Mouse (Mus musculus) MN1 (cell line): ENCODE measurements around the gene Id1.

Experiments
- DNase-seq: peaks from one replicate; pipeline ENCODE4 v3.0.0-alpha.2; 2016; ENCODE audit warnings: low spot score

The Id1 gene

GRCm38 (mm10) chr2:152736090-152736601 is at the start of gene Id1:
Gene Id1 (plus strand): TSS chr2:152736251.
- DNase-seq, result peak; percentile 92

DNA sequence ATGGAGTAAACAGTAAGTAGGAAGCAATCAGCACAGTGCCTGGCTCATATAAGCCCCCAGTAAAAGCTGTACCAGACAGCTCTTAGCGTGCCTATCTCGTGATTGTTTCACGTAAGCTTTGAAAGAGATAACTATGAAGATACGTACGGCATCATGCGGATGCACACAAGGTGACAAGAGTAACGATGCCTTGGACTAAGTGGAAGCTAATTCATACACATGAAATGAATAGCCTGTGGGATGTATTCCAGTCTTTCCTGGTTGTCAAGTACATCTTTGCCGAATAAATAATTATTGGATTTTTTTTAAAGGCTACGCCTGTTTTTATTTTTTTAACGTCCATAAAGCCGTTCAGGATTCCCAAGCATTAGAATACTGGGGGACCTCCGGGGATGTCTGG is 49.7 kb upstream of the Id1 start:
- DNase-seq, result no peak

- peak; percentile 98 for DNase-seq
Measured at GRCm38 (mm10) chr2:152686806-152687267, 49.2 kb upstream of the Id1 start, which contains the start of gene Mcts2. Gene Mcts2 (plus strand): TSS chr2:152687035.

GRCm38 (mm10) chr2:152691564-152692217 is 44.4 kb upstream of the Id1 start:
- peak; percentile 73 for DNase-seq

DNA sequence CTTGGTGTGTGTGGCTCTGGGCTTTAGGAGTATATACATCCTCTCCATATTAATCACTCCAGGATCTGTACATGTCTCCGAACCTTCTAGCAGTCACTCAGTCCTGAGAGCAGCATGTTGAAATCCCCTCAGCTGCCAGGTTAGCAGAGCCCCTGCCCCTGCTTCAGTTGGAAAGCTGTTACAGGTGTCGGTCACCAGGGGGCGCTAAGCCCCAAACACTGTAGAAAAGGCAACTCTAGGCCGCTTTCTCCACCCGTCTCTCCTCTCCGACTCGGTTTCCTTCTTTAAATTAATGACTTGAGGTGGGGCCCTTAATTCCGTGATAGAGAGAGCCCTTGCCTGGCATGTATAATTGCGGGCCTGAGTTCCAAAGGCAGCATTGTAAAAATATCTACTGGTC is 42.8 kb upstream of the Id1 start:
- peak; percentile 82 for DNase-seq

DNA sequence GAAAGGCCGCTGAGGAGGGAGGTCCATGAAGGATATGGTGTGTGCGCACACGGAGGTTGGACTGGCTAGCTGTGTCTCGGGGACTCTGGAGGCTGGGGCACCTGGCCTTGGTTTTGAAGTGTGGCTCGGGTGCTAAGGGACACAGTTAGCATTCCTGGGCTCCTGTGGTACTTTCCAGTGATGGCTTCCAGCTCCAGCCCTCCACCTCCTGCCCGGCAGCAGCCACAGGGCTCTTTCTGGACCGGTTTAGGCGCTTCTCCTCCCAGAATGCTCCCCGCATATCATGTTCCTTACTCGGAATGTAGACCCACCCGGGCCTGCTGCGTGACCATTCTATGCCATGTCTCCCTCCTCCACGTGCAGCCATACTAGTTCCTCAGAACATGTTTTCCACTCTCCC is 42.3 kb upstream of the Id1 start:
- no peak for DNase-seq

DNA sequence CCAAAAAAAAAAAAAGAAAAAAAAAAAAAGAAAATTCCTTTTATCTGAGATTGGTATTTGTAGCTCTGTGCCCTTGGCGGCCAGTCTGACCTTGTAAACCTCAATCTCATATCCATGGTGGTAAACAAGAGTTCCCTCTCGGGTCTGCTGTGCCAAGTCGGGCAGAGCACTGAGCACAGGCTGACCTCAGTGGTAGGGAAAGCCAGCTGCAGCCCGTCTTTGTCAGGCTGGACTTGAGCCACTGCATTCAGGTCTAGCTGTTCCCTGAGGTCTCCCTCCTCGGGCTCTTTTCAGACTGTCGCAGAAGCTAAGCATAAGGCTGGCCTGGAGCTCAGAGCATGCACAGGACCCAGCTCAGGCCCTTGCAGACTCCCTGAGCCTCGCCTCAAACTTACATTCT is 41.3 kb upstream of the Id1 start:
- no peak for DNase-seq

DNA sequence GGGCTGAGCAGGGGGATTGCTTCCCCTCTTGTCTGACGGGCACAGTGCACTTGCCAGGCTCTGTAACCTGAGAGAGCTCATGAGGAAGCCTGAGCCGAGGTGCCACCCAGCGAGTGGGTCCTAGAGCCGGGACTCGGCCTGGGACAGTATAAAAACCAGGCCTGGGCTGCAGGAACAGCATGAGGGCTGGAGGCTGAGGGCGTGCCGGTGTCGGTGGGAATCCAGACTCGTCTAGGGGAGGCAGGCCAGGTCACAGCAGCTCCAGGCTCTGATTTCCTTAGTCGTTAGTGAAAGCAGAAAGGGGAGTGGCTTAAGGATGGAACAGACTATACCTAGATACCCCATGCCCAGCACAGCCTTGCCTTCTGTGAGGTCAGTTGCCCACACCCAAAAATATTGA is 40.0 kb upstream of the Id1 start:
- peak; percentile 80 for DNase-seq

DNA sequence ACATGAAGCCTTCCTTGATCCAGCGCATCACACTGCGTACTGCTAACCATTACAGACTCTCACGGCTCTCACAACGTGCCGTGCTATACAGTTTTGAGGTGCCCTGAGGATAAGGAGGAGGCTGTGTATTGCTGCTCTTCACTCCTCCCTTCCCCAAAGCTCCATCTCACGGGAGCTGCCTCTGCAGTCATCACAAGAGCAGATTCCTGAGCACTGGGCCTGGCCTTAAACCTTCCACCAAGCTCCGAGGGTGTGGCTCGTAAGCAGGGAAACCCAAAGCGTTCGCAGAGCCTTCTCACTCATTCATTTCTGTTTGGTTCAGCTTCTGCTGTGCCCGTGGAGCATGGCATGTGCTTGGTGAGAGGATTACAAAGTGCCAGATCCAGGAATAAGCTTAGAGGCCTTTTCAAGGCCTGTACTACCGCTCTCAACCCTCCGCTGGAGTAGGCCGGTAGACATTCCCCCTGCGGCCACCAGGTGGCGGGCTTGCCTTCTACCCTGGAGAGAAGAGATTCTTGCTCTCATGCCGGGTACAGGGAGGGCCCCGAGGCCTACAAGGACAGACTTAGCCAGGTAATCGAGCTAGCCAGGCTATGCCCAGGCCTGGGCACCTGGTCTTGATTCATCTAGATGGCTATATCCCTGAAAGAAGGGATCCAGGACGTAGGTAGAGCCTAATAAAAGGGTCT is 39.4 kb upstream of the Id1 start:
- peak; percentile 95 for DNase-seq

DNA sequence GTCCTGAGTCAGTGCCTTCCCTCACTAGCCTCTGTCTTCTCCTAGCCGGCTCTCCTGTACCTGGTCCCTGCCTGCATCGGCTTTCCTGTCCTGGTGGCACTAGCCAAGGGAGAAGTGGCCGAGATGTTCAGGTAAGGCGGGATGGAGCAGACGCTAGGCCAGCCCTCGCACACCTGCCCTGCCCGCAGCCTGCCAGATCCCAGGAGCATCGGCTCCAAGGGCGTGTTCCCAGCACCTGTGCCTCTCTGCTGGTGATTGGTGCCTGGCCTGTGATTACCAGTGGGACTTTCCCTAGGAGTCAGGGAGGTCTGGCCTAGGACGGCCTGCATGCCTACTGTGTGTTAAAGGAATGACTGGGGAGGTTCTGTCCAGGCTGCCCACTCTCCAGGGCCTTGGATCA is 35.9 kb upstream of the Id1 start:
- no peak for DNase-seq

DNA sequence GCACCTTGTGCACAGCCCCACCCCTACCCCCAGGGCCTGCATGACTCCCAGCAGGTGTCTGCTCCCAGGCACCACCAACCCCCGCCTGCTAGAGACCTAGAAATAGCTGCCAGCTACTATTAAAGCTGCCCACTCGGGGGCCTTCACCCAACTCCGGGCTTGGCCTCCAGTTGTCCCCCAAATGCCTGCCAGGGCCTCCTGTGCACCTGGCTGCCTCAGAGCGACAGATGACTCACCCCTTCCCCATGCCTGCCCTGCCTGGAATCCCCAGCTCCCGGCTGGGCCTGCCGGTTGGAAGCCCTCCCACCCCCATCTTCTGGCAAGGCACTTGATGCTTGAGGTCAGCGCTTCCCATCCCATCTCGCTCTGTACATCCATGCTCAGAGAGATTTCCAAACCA is 35.3 kb upstream of the Id1 start:
- peak; percentile 32 for DNase-seq

- no peak for DNase-seq
Measured at GRCm38 (mm10) chr2:152703596-152704255, 32.3 kb upstream of the Id1 start.

- DNase-seq, result no peak
Measured at GRCm38 (mm10) chr2:152704256-152704605, 31.8 kb upstream of the Id1 start.

DNA sequence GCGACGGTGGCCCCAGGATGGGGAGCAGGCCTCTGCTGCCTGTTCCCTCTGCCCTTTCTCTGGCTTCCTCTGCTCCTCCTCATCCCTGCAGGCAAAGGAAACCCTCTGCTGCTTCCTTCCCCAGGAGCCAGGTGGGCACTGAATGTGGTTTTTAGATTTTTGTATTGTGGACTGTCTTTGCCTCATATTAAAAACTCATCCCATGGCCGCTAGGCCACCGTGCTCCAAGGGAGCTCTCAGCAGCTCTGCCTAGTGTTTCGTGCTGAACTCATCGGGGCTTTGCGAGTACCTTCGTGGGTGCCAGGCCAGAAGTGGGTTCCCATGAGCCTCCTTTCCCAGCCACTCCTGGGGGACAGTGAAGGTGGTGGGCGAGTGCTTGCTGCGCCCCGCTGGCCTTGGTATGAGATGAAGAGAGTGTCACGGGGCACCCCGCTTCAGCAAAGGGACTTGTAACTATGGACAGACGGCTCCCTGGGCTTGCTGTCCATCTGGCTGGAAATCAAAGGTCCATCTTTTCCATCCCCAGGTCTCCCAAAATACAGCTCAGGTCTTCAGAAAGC is 31.2 kb upstream of the Id1 start:
- no peak for DNase-seq

DNA sequence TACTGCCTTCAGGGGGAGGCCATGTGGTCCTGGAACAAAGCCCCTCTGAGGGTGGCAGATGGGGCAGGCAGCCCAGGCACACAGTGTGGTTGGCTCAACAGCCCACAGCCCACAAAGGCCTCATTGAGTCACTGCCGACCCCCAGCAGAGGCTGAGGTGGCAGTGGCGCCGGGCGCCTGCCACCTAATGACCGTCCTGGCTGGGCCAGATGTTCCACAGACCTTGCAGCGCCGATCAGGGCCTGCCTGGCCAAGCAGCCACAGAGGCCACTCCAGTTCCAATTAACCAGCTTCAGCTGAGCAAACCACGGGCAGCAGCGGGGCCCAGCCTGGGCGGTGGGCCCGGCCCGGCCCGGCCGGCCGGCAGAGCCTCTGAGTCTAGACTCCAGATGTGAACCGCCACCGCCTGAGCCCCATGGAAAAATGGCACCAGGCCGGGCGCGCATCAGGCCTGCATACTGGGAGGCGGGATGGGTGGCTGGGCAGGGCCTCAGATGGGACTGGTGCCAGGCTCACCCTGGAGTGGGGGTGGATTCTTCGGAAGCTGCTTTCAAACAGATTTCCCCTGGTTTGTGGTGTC is 30.0 kb upstream of the Id1 start:
- DNase-seq, result peak; percentile 83

DNA sequence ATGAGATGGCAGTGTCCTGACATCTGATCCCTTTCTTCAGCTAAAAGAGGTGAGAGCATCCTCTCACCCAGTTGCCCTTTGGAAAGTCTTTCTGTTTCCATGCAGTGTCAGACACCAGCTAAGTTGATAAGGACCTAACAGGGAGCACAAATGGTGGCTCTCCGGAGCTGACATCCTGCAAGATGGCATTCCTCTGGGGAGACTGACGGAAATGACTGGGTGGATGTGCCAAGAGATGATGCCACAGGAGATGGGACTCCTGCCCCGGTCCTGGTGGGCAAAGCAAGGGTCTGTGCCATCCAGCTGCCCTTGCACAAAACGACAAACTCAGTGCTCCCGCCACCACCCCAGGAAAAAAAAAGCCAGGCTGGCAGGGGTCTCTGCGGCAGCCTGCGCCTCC is 28.9 kb upstream of the Id1 start:
- DNase-seq, result no peak

DNA sequence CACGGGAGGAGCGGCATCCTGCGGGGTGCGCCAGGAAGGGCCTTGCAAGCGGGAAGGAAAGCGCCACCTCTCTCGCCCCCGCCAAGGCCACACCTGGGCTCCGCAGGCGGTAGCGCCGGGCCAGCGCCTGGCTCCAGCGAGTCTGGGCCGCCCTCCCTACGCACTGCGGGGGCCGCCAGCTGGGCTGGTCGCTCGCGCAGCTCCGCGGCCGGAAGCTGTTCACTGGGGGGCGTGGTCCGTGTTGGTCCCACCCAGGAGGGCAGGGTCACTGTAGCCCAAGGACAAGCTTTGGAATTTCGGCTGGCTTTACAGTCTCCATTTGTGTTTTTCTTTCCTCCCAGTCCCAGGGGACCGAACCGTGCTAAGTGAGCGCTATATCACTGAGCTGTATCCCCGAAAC is 28.4 kb upstream of the Id1 start:
- no peak for DNase-seq

DNA sequence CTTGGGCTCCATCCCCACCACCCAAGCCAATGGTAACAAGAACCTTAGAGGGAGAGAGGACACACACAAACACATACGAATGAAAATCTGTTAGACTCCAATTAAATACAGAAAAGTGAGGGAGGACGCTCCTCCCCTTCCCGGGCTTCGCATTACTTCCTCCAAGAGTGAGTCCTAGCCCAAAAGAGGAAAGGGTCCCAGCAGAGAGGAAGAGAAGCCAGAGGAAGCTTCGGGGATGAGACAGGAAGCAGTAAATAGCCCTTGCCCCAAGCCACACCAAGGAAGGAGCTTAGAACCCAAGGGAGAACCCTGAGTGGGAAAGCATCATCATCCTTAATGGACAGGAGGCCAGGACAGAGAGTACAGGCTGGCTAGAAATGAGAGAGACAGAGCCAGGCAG is 27.0 kb upstream of the Id1 start:
- DNase-seq, result no peak

DNA sequence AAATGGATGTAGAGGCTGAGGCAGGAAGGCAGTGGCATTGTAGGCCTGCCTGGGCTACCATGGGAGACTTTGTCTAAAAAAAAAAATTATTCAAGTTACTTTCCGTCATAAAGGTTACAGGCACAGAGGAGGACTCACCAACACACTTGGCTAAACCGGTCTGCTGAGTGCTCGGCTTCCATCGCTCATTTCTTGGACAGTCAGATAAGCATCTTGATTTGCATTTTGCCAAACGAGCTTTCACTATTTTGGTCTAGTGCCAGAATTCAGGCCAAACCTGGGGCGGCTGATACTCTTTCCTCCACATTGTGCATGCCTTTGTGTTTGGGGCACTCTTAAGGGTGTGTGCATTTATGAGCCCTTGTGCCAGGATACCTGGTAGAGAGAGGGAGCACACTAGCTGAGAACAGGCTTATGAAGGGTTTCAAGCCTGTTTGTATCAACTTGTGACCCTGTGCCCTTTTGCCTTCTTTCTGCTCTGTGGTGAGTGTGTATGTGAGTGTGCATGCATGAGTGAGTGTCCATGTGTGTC is 19.7 kb upstream of the Id1 start:
- peak; percentile 44 for DNase-seq

- DNase-seq, result no peak
Measured at GRCm38 (mm10) chr2:152717652-152718051, 18.4 kb upstream of the Id1 start.

DNA sequence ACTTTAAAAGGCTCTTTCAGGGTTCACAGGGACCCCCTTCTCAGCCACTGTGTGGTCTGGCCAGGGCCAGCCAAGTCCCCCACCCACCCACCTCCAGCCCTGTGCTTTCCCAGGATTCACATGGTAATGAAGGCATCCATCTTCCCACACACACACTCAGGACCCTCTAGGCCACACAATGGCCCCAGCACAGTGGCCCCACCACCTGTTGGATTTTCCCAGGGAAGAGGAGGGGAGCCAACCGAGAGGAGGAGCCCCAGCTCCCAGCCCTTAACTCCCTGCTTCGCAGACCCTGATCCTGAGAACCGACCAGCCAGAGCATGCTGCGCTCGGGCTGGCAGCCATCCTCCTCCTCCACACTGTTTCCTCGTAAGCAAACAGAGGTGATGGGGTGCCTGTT is 18.0 kb upstream of the Id1 start:
- no peak for DNase-seq

DNA sequence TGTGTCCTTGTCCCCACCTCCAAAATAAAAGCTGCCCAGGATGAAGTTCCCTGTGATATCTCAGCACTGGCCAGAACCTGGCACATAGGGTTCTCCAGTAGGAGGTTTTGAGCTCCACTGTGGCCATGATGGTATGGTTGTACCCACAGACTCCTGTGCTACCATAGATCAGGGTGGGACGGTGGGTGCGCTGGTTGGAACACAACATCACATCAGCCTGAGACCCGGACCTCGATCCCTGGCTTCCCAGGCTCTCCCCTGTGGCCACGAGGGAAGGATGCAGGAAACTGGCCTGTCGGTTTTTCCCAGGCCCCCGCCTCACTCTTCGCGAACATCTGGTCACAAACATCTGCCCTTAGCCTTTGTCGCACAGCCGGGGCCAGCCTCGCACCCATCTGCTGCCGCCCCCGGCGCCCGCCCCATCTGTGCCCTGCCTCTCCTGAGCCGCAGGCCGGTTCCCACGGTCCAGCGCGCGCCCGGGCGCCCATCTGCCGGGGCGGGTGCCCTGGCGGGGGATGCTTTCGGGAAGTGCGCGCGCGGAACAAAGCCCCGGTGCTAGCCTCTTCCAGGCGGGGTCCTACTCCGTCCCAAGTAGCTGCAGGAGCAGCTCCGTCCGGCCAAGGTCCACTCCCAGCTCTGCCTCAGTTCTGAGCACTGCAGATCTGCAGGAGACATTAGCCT is 12.3 kb upstream of the Id1 start:
- no peak for DNase-seq
